In genomic region chr6:65779689-65780233, GRCm38 (mm10) we compare ENCODE assay signal across 8 mouse cellular contexts. TPM values are rescaled to one million over a fixed set of nuclear protein-coding genes. Genes with fewer than 3 reads are reported as not detected.
DNase-seq lines count a peak whose midpoint lies in the region; ATAC-seq and TF ChIP-seq lines count a peak whose summit lies in the region.
"Had no signal": no experiment of that assay in that cellular context is flagged by ENCODE, and none has a peak within 500 bp of the region (broad histone marks: within the 10 kb centered on the region; RNA-seq: fewer than 3 reads in every experiment).

No protein-coding gene starts in this region.

- H3K9me3 ChIP-seq in forebrain, embryonic 10.5 days: no peaks in the 10 kb centered on the region
- no peaks in the 10 kb centered on the region for H3K9me3 ChIP-seq in neural tube, embryonic 15.5 days (replicated peaks)

- peak overlapping the region; percentile 96 for H3K4me2 ChIP-seq in neural tube, embryonic 15.5 days

- no peaks in the 10 kb centered on the region for H3K27me3 ChIP-seq in forebrain, embryonic 10.5 days (ENCODE audit: poor library complexity, severe bottlenecking)
- H3K27me3 ChIP-seq in neural tube, embryonic 15.5 days (replicated peaks): peaks cover 4% of the 10 kb centered on the region; the same call in 1 of the 2 replicates

- H3K4me3 ChIP-seq in lung, adult 2 months (replicated peaks; ENCODE audit: extremely low read depth, low read depth, low read length): peak overlapping the region; percentile 28
- H3K4me3 ChIP-seq in forebrain, embryonic 10.5 days: peak overlapping the region; percentile 73
- H3K4me3 ChIP-seq in neural tube, embryonic 15.5 days (replicated peaks): peak overlapping the region; percentile 55; the same call in 1 of the 2 replicates

- H3K4me1 ChIP-seq in lung, adult 2 months (ENCODE audit: control insufficient read depth, insufficient read depth, low read length): no peaks in the 10 kb centered on the region; the same call in none of the 2 replicates
- peaks cover 19% of the 10 kb centered on the region for H3K4me1 ChIP-seq in forebrain, embryonic 10.5 days
- peaks cover 11% of the 10 kb centered on the region for H3K4me1 ChIP-seq in neural tube, embryonic 15.5 days

- DNase-seq in lung, adult 2 months: no peak
- DNase-seq in lung, adult 18-20 months: no peak
- no peak for DNase-seq in forebrain, embryonic 10.5 days (ENCODE audit: extremely low spot score, low spot score)
- peak; percentile 14 for DNase-seq in kidney, postnatal 14 days
- DNase-seq in right cerebral cortex, postnatal 25 days: no peak
- DNase-seq in left cerebral cortex, adult 18-20 months (ENCODE audit: low spot score in 2 of 2): no peak

- no peak overlapping the region for H3K9ac ChIP-seq in neural tube, embryonic 15.5 days (replicated peaks)

- no peak for TF ChIP-seq CTCF in lung, adult 2 months (IDR thresholded peaks at IDR 0.05; ENCODE audit: insufficient read depth, low read length)

- ATAC-seq in neural tube, embryonic 15.5 days (ENCODE audit: low FRiP score): no peak

- no peaks in the 10 kb centered on the region for H3K36me3 ChIP-seq in forebrain, embryonic 10.5 days (replicated peaks)
- H3K36me3 ChIP-seq in neural tube, embryonic 15.5 days: no peaks in the 10 kb centered on the region

- WGBS in lung, adult 2 months: 74% methylated on average over 4 of the region's 4 CpGs
- 93% methylated on average over 4 of the region's 4 CpGs for WGBS in forebrain, embryonic 10.5 days
- WGBS in neural tube, embryonic 15.5 days: 89% methylated on average over 4 of the region's 4 CpGs

- peak overlapping the region; percentile 94; the same call in 1 of the 2 replicates for H3K27ac ChIP-seq in forebrain, embryonic 10.5 days
- H3K27ac ChIP-seq in neural tube, embryonic 15.5 days (replicated peaks): no peak overlapping the region
- H3K27ac ChIP-seq: macrophage had no signal

- TF ChIP-seq POLR2A in lung, adult 2 months (IDR thresholded peaks at IDR 0.05; ENCODE audit: borderline replicate concordance, extremely low read depth, low read depth, low read length): no peak

RNA-seq across cellular contexts. Expression of gene Prdm5, which starts 1.0 kb away (rescaled TPM):
- polyA plus RNA-seq in lung, adult 2 months (2012; rRNA removed): 1.2 and 2.2 TPM in 2 replicates
- polyA plus RNA-seq in forebrain, embryonic 10.5 days (2016; fragmentation: Nextera tagmentation; extraction: Ambion mirVana): 17.1 and 17.4 TPM in 2 replicates
- 5.6 and 9.0 TPM in 2 replicates for polyA plus RNA-seq in neural tube, embryonic 15.5 days (2015; fragmentation: Nextera tagmentation; extraction: Ambion mirVana)
- total RNA-seq in left cerebral cortex, adult 18-20 months (2021): 1 to 10 TPM; 5.5 to 6.0 TPM
